Mouse (Mus musculus): ENCODE measurements around the gene Ugt2a2. TPM values are rescaled to one million over a fixed set of nuclear protein-coding genes. Genes with fewer than 3 reads are reported as not detected.
"Not testable (repeated sequence)": the region's sequence is repeated elsewhere in the genome, so short reads cannot be mapped to it uniquely, and the experiment has no call there.

Ugt2a2 gene
- polyA plus RNA-seq, 1 experiment from 2014 or later: not detected

DNA sequence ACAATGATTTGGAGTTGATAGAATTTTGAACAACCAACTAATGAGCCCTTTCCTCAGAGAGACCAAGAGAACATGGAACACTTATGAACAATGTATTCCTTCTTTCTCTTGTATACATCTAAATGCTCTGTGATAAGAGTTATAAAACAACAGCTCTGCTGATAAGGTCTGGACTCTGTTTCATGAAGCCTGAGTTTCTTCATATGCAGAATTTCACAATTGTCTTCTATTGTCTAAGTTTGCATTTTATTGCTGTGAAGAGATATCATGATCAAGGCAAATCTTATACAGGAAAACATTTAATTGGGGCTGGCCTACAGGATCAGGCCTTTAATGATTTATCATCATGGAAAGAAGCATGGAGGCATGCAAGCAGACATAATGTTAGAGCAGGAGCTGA, 24.4 kb downstream of the Ugt2a2 start:
- Histone ChIP-seq H3K9ac (ENCODE audit: low read length) (no peak overlapping the region), H3K4me3 (ENCODE audit: low read depth, low read length) (no peak overlapping the region), H3K27ac (ENCODE audit: low read depth, low read length) (no peak overlapping the region), H3K36me3 (ENCODE audit: control insufficient read depth, insufficient read depth, low read length) (no peaks in the 10 kb centered on the region), H3K4me1 (ENCODE audit: control insufficient read depth, insufficient read depth, low read length) (no peaks in the 10 kb centered on the region), H3K27me3 (ENCODE audit: control insufficient read depth, insufficient read depth, low read length) (no peaks in the 10 kb centered on the region), H3K9me3 (ENCODE audit: control insufficient read depth, low read length) (no peaks in the 10 kb centered on the region), H3K4me2 (no peak overlapping the region)
- DNase-seq (ENCODE audit: low spot score, missing footprints) (no peak), ATAC-seq (ENCODE audit: low FRiP score) (no peak)

DNA sequence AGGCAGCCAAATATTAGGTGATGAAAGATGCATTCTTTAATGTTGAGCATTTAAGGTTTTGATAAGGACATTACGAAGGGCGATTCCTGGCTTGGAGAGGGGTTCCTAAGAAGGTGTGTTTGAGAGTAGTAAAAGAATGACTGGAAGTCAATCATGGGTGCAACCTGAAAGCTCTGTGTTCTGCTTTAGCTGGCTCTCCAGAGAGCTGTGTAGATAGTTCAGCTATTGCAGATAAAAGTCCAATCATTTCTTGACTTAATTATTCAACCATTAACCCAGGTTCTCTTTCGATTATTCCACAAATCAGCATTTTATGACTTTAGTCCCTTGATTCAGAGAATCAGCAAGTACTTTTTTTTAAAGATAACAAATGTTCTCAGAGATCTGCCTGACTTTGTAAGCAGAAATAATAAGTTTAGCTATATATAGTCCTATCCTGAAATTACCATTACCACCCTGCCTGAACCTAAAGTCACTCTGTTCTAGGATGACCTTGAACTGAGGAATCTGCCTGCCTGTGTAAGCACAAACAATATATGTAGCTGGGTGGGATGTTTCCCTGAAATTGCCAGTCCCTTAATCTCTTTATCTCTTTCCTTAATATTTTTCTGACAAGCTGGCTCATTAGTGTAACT, 25.7 kb downstream of the Ugt2a2 start:
- ATAC-seq (ENCODE audit: low FRiP score) (no peak), DNase-seq (ENCODE audit: low spot score, missing footprints) (no peak)
- H3K4me1 ChIP-seq (ENCODE audit: control insufficient read depth, insufficient read depth, low read length): no peaks in the 10 kb centered on the region
- H3K4me3 ChIP-seq (ENCODE audit: low read depth, low read length): no peak overlapping the region
- H3K9ac ChIP-seq (ENCODE audit: low read length): no peak overlapping the region
- H3K36me3 ChIP-seq (ENCODE audit: control insufficient read depth, insufficient read depth, low read length): no peaks in the 10 kb centered on the region
- H3K27ac ChIP-seq (ENCODE audit: low read depth, low read length): no peak overlapping the region
- no peaks in the 10 kb centered on the region for H3K27me3 ChIP-seq (ENCODE audit: control insufficient read depth, insufficient read depth, low read length)
- no peaks in the 10 kb centered on the region for H3K9me3 ChIP-seq (ENCODE audit: control insufficient read depth, low read length)
- WGBS: 89% methylated on average over 3 of the region's 3 CpGs
- H3K4me2 ChIP-seq: no peak overlapping the region

DNA sequence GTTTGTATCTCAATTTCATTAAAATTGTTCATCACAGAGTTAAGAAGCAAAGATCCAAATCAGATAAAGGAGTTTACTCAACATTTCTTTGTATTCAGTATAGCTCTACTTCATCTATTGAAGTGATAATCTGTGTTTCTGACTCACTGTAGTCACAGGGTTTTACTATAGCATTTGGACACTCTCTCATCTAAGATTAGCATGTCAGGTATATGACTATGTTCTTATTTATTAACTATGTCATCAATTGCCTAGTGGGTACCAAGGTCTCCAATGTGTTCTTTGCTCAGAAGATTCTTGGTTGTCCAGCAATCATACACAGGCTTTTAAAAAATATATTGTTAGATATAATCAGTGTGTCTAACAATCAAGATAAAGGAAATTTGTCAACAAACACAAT, 26.5 kb downstream of the Ugt2a2 start:
- no peaks in the 10 kb centered on the region for H3K9me3 ChIP-seq (ENCODE audit: control insufficient read depth, low read length)
- no peak for DNase-seq (ENCODE audit: low spot score, missing footprints)
- no peaks in the 10 kb centered on the region for H3K36me3 ChIP-seq (ENCODE audit: control insufficient read depth, insufficient read depth, low read length)
- H3K27ac ChIP-seq (ENCODE audit: low read depth, low read length): no peak overlapping the region
- H3K4me3 ChIP-seq (ENCODE audit: low read depth, low read length): no peak overlapping the region
- H3K4me2 ChIP-seq: no peak overlapping the region
- H3K9ac ChIP-seq (ENCODE audit: low read length): no peak overlapping the region
- no peaks in the 10 kb centered on the region for H3K4me1 ChIP-seq (ENCODE audit: control insufficient read depth, insufficient read depth, low read length)
- no peak for ATAC-seq (ENCODE audit: low FRiP score)
- H3K27me3 ChIP-seq (ENCODE audit: control insufficient read depth, insufficient read depth, low read length): no peaks in the 10 kb centered on the region

DNA sequence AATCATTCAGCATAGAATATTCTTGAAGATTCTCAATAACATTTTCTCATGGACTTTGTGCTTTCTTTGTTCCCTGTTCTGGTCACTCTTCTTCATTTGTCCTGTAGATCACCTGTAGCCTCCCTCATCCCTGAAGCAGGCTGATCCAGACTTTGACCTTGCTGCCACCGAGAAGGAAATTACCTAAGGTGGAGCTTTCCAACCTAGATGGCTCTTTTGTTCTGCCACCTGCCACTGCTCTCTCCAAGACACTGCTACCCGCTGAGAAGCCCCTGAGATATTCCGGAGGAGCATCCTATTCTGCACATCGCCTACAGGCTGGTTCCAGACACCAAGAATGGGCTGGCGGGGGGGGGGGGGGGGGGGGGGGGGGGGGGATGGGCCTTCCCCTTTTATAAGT, 29.5 kb downstream of the Ugt2a2 start:
- not testable (repeated sequence) for H3K36me3 ChIP-seq (ENCODE audit: control insufficient read depth, insufficient read depth, low read length); H3K4me1 ChIP-seq (ENCODE audit: control insufficient read depth, insufficient read depth, low read length); H3K4me2 ChIP-seq; H3K9me3 ChIP-seq (ENCODE audit: control insufficient read depth, low read length); DNase-seq (ENCODE audit: low spot score, missing footprints); ATAC-seq (ENCODE audit: low FRiP score); H3K27ac ChIP-seq (ENCODE audit: low read depth, low read length); H3K9ac ChIP-seq (ENCODE audit: low read length); H3K4me3 ChIP-seq (ENCODE audit: low read depth, low read length); H3K27me3 ChIP-seq (ENCODE audit: control insufficient read depth, insufficient read depth, low read length)
- 71% methylated on average over 3 of the region's 5 CpGs for WGBS

DNA sequence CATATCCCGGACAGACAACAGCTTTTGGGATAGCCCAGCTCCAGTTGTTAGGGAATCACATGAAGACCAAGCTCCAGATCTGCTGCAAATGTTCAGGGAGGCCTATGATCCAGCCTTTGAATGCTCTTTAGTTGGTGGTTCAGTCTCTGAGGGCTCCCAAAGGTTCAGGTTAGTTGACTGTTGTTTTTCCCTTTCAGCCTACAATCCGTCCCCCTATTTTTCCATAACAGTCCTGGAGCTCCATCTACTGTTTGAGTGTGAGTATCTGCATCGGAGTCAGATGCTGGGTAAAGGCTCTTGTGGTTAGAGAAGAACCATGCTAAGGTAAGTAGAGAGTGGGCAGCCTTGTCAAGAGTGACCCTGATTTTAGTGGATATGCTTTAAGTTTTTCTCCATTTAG, 45.8 kb downstream of the Ugt2a2 start:
- peak; percentile 64; the same call in 1 of the 2 replicates for ATAC-seq (ENCODE audit: low FRiP score)
- no peak overlapping the region for H3K4me3 ChIP-seq (ENCODE audit: low read depth, low read length)
- H3K36me3 ChIP-seq (ENCODE audit: control insufficient read depth, insufficient read depth, low read length): no peaks in the 10 kb centered on the region
- no peak overlapping the region for H3K27ac ChIP-seq (ENCODE audit: low read depth, low read length)
- no peaks in the 10 kb centered on the region for H3K27me3 ChIP-seq (ENCODE audit: control insufficient read depth, insufficient read depth, low read length)
- 40% methylated on average over 3 of the region's 3 CpGs for WGBS
- H3K9me3 ChIP-seq (ENCODE audit: control insufficient read depth, low read length): no peaks in the 10 kb centered on the region
- no peak overlapping the region for H3K4me2 ChIP-seq
- no peaks in the 10 kb centered on the region for H3K4me1 ChIP-seq (ENCODE audit: control insufficient read depth, insufficient read depth, low read length)
- no peak overlapping the region for H3K9ac ChIP-seq (ENCODE audit: low read length)
- peak; percentile 86 for DNase-seq (ENCODE audit: low spot score, missing footprints)

DNA sequence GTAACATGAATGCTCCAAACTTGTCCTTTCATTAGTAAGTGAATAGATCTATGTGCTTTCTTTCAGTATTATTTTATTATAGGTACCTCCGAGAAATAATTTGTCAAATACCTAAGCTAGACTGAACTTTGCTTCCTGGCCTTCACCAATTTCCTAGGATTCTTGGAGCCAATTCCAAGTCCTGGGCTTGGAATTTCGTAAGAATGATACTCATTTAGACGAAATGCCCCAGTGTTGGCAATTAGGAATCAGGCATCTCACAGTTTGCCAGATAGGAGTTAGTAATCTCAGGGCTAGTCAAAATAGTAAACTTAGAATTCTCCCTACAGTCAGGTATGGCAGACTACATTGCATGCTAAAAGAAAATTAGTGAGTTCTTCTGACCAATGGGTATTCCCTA, 56.4 kb downstream of the Ugt2a2 start:
- H3K27ac ChIP-seq (ENCODE audit: low read depth, low read length): no peak overlapping the region
- no peaks in the 10 kb centered on the region for H3K36me3 ChIP-seq (ENCODE audit: control insufficient read depth, insufficient read depth, low read length)
- H3K27me3 ChIP-seq (ENCODE audit: control insufficient read depth, insufficient read depth, low read length): no peaks in the 10 kb centered on the region
- H3K9ac ChIP-seq (ENCODE audit: low read length): no peak overlapping the region
- ATAC-seq (ENCODE audit: low FRiP score): no peak
- no peak overlapping the region for H3K4me3 ChIP-seq (ENCODE audit: low read depth, low read length)
- 84% methylated on average over 3 of the region's 3 CpGs for WGBS
- no peak overlapping the region for H3K4me2 ChIP-seq
- no peak for DNase-seq (ENCODE audit: low spot score, missing footprints)
- no peaks in the 10 kb centered on the region for H3K9me3 ChIP-seq (ENCODE audit: control insufficient read depth, low read length)
- H3K4me1 ChIP-seq (ENCODE audit: control insufficient read depth, insufficient read depth, low read length): no peaks in the 10 kb centered on the region

DNA sequence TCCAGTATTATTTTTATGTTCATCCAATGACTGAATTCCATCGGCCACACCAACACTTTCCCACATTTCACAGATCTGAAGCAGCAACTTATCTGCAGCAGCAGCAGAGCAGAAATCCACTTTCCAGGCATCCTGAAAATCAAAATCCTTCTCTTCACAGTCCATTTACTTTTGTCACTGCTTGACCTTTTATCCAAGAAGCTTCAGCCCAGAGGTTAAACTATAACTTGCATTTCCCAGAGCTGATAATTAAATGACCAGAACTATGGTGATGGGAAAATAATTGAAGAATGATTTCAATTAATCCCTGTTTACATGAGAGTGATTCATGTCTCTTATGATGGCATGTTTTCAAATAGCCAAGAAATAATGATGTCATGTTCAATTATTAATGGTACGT, 58.0 kb downstream of the Ugt2a2 start, which contains the start of gene Ugt2b38:
Gene Ugt2b38, minus strand, starts transcription at position 163 of the 400 bp plus-strand sequence.
- WGBS: 93% methylated on average over 1 of the region's 2 CpGs
- H3K9me3 ChIP-seq (ENCODE audit: control insufficient read depth, low read length): not testable (repeated sequence)

More for the DNA sequence above, 58.0 kb downstream of the Ugt2a2 start, which contains the start of gene Ugt2b38:
- H3K27me3 ChIP-seq (ENCODE audit: control insufficient read depth, insufficient read depth, low read length); H3K4me3 ChIP-seq (ENCODE audit: low read depth, low read length); DNase-seq (ENCODE audit: low spot score, missing footprints); H3K36me3 ChIP-seq (ENCODE audit: control insufficient read depth, insufficient read depth, low read length); ATAC-seq (ENCODE audit: low FRiP score); H3K4me1 ChIP-seq (ENCODE audit: control insufficient read depth, insufficient read depth, low read length); H3K4me2 ChIP-seq; H3K27ac ChIP-seq (ENCODE audit: low read depth, low read length); H3K9ac ChIP-seq (ENCODE audit: low read length): not testable (repeated sequence)

Other genes starting within 250 kb of the Ugt2a2 start
- gene Ugt2b37, start 227.5 kb downstream of the Ugt2a2 start, polyA plus RNA-seq (2014; fragmentation: Nextera tagmentation; extraction: Ambion mirVana): not detected in 2 replicates
- not detected in 2 replicates for gene Ugt2a3, start 145.1 kb downstream of the Ugt2a2 start, polyA plus RNA-seq (2014; fragmentation: Nextera tagmentation; extraction: Ambion mirVana)
- not detected in 2 replicates for gene Ugt2b38, start 58.1 kb downstream of the Ugt2a2 start, polyA plus RNA-seq (2014; fragmentation: Nextera tagmentation; extraction: Ambion mirVana)
- not detected in 2 replicates for gene Gm43638, start 4.5 kb upstream of the Ugt2a2 start, polyA plus RNA-seq (2014; fragmentation: Nextera tagmentation; extraction: Ambion mirVana)
- not detected in 2 replicates for gene Ugt2a1, start 8.6 kb upstream of the Ugt2a2 start, polyA plus RNA-seq (2014; fragmentation: Nextera tagmentation; extraction: Ambion mirVana)
- gene Sult1b1, start 55.9 kb upstream of the Ugt2a2 start, polyA plus RNA-seq (2014; fragmentation: Nextera tagmentation; extraction: Ambion mirVana): not detected in 2 replicates
- not detected in 2 replicates for gene Sult1d1, start 86.8 kb upstream of the Ugt2a2 start, polyA plus RNA-seq (2014; fragmentation: Nextera tagmentation; extraction: Ambion mirVana)
- gene Sult1e1, start 109.3 kb upstream of the Ugt2a2 start, polyA plus RNA-seq (2014; fragmentation: Nextera tagmentation; extraction: Ambion mirVana): not detected in 2 replicates
- gene Csn1s1, start 183.9 kb upstream of the Ugt2a2 start, polyA plus RNA-seq (2014; fragmentation: Nextera tagmentation; extraction: Ambion mirVana): not detected in 2 replicates
- not detected in 2 replicates for gene Csn2, start 217.4 kb upstream of the Ugt2a2 start, polyA plus RNA-seq (2014; fragmentation: Nextera tagmentation; extraction: Ambion mirVana)